Mouse (Mus musculus): ENCODE data around the gene Ubqln1. TPM values are rescaled to one million over a fixed set of nuclear protein-coding genes. Genes with fewer than 3 reads are reported as not detected.
A peak's percentile ranks its signal among the peaks of the same experiment; 100 is the strongest.

Ubqln1 gene
- total and polyA plus RNA-seq, 3 experiments = 68.6 to 146 TPM; not detected in 1

DNA sequence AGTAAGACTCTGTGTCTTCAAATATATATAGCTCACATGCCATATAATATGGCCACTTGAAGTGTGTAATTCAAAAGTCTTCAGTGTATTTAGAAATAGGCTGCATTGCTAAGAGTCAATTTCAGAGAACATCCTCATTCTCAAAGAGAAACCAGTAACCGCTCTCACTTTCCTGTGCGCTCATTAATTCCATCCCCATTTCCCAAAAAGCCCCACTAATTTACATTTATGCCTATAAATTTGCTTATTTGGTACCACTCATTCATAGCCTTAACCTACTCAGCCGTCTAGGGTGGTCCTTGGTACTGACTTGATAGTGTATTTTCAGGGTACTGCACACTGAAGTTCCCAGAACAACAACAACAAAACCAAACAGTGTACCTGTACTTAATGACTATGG lies 13.5 kb downstream of the Ubqln1 start (continued):
- TF ChIP-seq TAL1 (IDR thresholded peaks at IDR 0.05; ENCODE audit: low read length) = no peak

DNA sequence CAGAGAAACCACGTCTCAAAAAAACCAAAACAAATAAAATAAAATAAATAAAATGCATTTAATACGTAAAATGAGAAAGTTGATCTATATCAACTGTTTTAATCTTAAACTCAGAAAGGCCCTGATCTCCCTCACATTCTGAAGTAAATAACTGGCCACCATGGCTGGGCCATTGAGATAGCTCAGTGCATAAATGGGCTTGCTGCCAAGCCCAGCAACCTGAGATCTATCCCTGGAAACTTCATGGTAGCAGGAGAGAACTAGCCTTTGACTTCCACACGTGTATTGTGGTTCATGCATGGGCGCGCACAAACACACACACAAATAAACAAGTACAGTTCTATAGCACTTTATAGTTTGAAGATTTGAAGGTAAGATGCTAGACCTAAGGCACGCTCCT lies 14.1 kb downstream of the Ubqln1 start:
- Histone ChIP-seq H3K36me3 (ENCODE audit: control insufficient read depth in 1 of 2, insufficient read depth in 2 of 2, low read length in 2 of 2) (peaks cover 9 to 31% of the 10 kb centered on the region in 2 experiments), H3K4me1 (ENCODE audit: control insufficient read depth in 1 of 2, insufficient read depth in 2 of 2, low read length in 2 of 2) (peaks cover 19 to 21% of the 10 kb centered on the region in 2 experiments), H3K27me3 (ENCODE audit: control insufficient read depth in 1 of 2, insufficient read depth in 2 of 2, low read length in 2 of 2) (no peaks in the 10 kb centered on the region), H3K9me3 (replicated peaks; ENCODE audit: insufficient read depth, low read length) (no peaks in the 10 kb centered on the region), H3K4me3 (ENCODE audit: control insufficient read depth in 1 of 2, insufficient read depth in 1 of 2, low read depth in 2 of 2, low read length in 2 of 2) (no peak overlapping the region), H3K9ac (ENCODE audit: control insufficient read depth, low read depth, low read length, poor library complexity, severe bottlenecking) (no peak overlapping the region), H3K79me2 (ENCODE audit: control insufficient read depth, insufficient read depth, low read length, poor library complexity) (peaks cover 71% of the 10 kb centered on the region), H3K27ac (ENCODE audit: control insufficient read depth, low read depth, low read length) (no peak overlapping the region)
- peak; percentile 38; the same call in 1 of the 2 replicates for TF ChIP-seq MXI1 (IDR thresholded peaks at IDR 0.05; ENCODE audit: low read depth, low read length)
- no peak for TF ChIP-seq TBP (IDR thresholded peaks at IDR 0.05; ENCODE audit: low read depth, low read length)
- TF ChIP-seq TCF12 (IDR thresholded peaks at IDR 0.05; ENCODE audit: low read depth, low read length) = peak; percentile 24; the same call in 1 of the 2 replicates
- TF ChIP-seq SMC3 (IDR thresholded peaks at IDR 0.05; ENCODE audit: low read depth, low read length) = no peak
- TF ChIP-seq MAX (IDR thresholded peaks at IDR 0.05; ENCODE audit: low read length) = 0 out of 2 replicates have a peak, but pooled peaks have one; percentile 26
- TF ChIP-seq RCOR1 (IDR thresholded peaks at IDR 0.05; ENCODE audit: low read depth, low read length) = no peak
- peak; percentile 46 for TF ChIP-seq TAL1 (IDR thresholded peaks at IDR 0.05; ENCODE audit: low read length)
- TF ChIP-seq NRF1 (IDR thresholded peaks at IDR 0.05; ENCODE audit: insufficient read depth, low read depth, low read length, poor library complexity, severe bottlenecking) = no peak
- peak; percentile 22 to 27; a peak in 3 of 4 replicates for TF ChIP-seq EP300 (IDR thresholded peaks at IDR 0.05; ENCODE audit: low read depth in 1 of 2, low read length in 2 of 2)
- TF ChIP-seq MYB (IDR thresholded peaks at IDR 0.05; ENCODE audit: low read depth, low read length) = no peak
- peak; percentile 57 for DNase-seq (ENCODE audit: low read depth, low spot score)

DNA sequence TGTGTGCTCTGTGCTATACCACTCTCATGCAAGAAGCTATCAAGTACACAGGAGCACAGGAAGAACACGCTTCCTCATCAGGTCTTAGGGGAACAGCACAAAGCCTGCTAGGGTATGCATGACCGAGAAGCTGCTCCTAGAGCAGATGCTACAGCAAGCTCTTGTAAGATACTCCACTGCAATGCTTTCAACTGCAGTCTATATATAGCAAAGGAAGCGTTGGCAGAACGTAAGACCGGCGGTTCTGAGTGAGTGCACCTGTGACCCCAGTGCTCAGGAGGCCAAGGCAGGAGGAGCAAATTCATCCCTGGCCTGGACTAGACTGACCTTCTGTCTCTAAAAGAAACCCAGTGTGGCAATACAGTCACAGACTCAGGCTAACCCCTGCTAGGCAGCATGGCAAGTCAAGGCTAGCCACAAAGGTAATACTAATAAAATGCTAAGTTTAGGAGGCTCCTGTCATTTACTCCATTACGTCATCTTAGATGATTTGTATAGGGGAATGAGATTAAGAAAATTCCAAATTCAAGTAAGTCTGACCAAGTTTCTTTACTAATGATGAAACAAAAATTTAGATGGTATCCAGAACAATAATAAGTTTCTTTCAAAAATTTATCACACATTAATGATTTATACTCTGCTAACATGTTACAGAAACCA lies 17.3 kb downstream of the Ubqln1 start:
- H3K27me3 ChIP-seq (ENCODE audit: control insufficient read depth in 1 of 2, insufficient read depth in 2 of 2, low read length in 2 of 2) = no peaks in the 10 kb centered on the region
- no peak overlapping the region for H3K9ac ChIP-seq (ENCODE audit: control insufficient read depth, low read depth, low read length, poor library complexity, severe bottlenecking)
- H3K79me2 ChIP-seq (ENCODE audit: control insufficient read depth, insufficient read depth, low read length, poor library complexity) = peaks cover 41% of the 10 kb centered on the region
- peaks cover 14 to 20% of the 10 kb centered on the region in 2 experiments for H3K36me3 ChIP-seq (ENCODE audit: control insufficient read depth in 1 of 2, insufficient read depth in 2 of 2, low read length in 2 of 2)
- H3K4me3 ChIP-seq (ENCODE audit: control insufficient read depth in 1 of 2, insufficient read depth in 1 of 2, low read depth in 2 of 2, low read length in 2 of 2) = no peak overlapping the region
- peaks cover 13 to 16% of the 10 kb centered on the region in 2 experiments for H3K4me1 ChIP-seq (ENCODE audit: control insufficient read depth in 1 of 2, insufficient read depth in 2 of 2, low read length in 2 of 2)
- no peak for DNase-seq (ENCODE audit: low read depth, low spot score)
- H3K27ac ChIP-seq (ENCODE audit: control insufficient read depth, low read depth, low read length) = no peak overlapping the region
- no peaks in the 10 kb centered on the region for H3K9me3 ChIP-seq (replicated peaks; ENCODE audit: insufficient read depth, low read length)
- TF ChIP-seq CTCF (IDR thresholded peaks at IDR 0.05 in 2 of 3, conservative IDR thresholded peaks at IDR 0.05 in 1 of 3; ENCODE audit: control insufficient read depth in 1 of 3, insufficient read depth in 1 of 3, low read depth in 2 of 3, low read length in 3 of 3, poor library complexity in 1 of 3, severe bottlenecking in 1 of 3) = no peak
- no peak for TF ChIP-seq MYB (IDR thresholded peaks at IDR 0.05; ENCODE audit: low read depth, low read length)

DNA sequence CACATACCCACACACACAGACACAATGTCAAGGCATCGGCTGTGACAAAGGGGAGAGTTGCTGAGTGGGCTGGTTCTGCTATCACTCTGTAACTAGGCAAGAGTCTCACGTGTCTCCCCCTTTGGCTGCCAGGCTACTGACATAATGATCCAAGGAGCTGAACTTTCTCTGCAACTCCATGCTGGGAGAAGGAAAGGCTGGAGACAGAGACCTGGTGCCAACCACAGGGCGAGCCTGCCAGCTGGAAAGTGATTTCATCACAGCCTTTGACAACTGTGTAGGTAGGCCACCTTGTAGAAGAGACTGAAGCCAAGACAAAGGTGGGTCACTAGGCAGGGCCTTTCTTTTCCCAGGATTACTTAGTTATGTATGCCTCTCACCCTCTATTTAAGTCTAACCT lies 18.2 kb downstream of the Ubqln1 start:
- Histone ChIP-seq H3K4me1 (ENCODE audit: control insufficient read depth in 1 of 2, insufficient read depth in 2 of 2, low read length in 2 of 2) (peaks cover 6 to 7% of the 10 kb centered on the region in 2 experiments; a peak in 3 of 4 replicates), H3K9ac (ENCODE audit: control insufficient read depth, low read depth, low read length, poor library complexity, severe bottlenecking) (no peak overlapping the region), H3K79me2 (ENCODE audit: control insufficient read depth, insufficient read depth, low read length, poor library complexity) (peaks cover 34% of the 10 kb centered on the region), H3K36me3 (ENCODE audit: control insufficient read depth in 1 of 2, insufficient read depth in 2 of 2, low read length in 2 of 2) (peaks cover 11 to 20% of the 10 kb centered on the region in 2 experiments), H3K4me3 (ENCODE audit: control insufficient read depth in 1 of 2, insufficient read depth in 1 of 2, low read depth in 2 of 2, low read length in 2 of 2) (no peak overlapping the region), H3K27ac (ENCODE audit: control insufficient read depth, low read depth, low read length) (no peak overlapping the region), H3K27me3 (ENCODE audit: control insufficient read depth in 1 of 2, insufficient read depth in 2 of 2, low read length in 2 of 2) (no peaks in the 10 kb centered on the region), H3K9me3 (replicated peaks; ENCODE audit: insufficient read depth, low read length) (no peaks in the 10 kb centered on the region)
- DNase-seq (ENCODE audit: low read depth, low spot score) = no peak
- no peak for TF ChIP-seq UBTF (IDR thresholded peaks at IDR 0.05; ENCODE audit: borderline replicate concordance, insufficient read depth, low read depth, low read length)
- no peak for TF ChIP-seq EP300 (IDR thresholded peaks at IDR 0.05; ENCODE audit: low read depth in 1 of 2, low read length in 2 of 2)
- TF ChIP-seq CHD1 (IDR thresholded peaks at IDR 0.05; ENCODE audit: low read depth, low read length) = no peak
- no peak for TF ChIP-seq MAX (IDR thresholded peaks at IDR 0.05; ENCODE audit: low read length)
- no peak for TF ChIP-seq JUND (IDR thresholded peaks at IDR 0.05; ENCODE audit: low read depth, low read length)
- no peak for TF ChIP-seq MYC (IDR thresholded peaks at IDR 0.05; ENCODE audit: low read depth, low read length)
- TF ChIP-seq TBP (IDR thresholded peaks at IDR 0.05; ENCODE audit: low read depth, low read length) = no peak
- TF ChIP-seq GATA1 (IDR thresholded peaks at IDR 0.05; ENCODE audit: low read depth, low read length) = no peak
- TF ChIP-seq USF2 (IDR thresholded peaks at IDR 0.05; ENCODE audit: borderline replicate concordance in 1 of 2, insufficient read depth in 1 of 2, low read depth in 1 of 2, low read length in 2 of 2) = no peak
- no peak for TF ChIP-seq TAL1 (IDR thresholded peaks at IDR 0.05; ENCODE audit: low read length)
- TF ChIP-seq MAFK (IDR thresholded peaks at IDR 0.05; ENCODE audit: borderline replicate concordance, low read depth, low read length) = no peak
- TF ChIP-seq USF1 (IDR thresholded peaks at IDR 0.05; ENCODE audit: low read depth, low read length) = no peak
- TF ChIP-seq MEF2A (IDR thresholded peaks at IDR 0.05; ENCODE audit: extremely low read depth, insufficient replicate concordance, low read depth, low read length, poor library complexity, severe bottlenecking) = no peak
- no peak for TF ChIP-seq RCOR1 (IDR thresholded peaks at IDR 0.05; ENCODE audit: low read depth, low read length)
- no peak for TF ChIP-seq HCFC1 (IDR thresholded peaks at IDR 0.05; ENCODE audit: low read depth, low read length)
